Mouse (Mus musculus) liver, embryonic 12.5 days (tissue): ENCODE data around the gene Glyctk. TPM values are rescaled to one million over a fixed set of nuclear protein-coding genes. Genes with fewer than 3 reads are reported as not detected.
A peak's percentile ranks its signal among the peaks of the same experiment; 100 is the strongest.

ENCODE experiments used
- ATAC-seq: fragments of 200-750 bp; cut with Nextera tagmentation; 2 replicates; pipeline ENCODE4 v1.8.0; 2017; ENCODE audit warnings: moderate number of reproducible peaks, mild to moderate bottlenecking, moderate library complexity
- H3K27ac ChIP-seq: fragments of 300-500 bp; sonication (generic); 2 replicates; pipeline ENCODE4 v1.5.1; 2016; ENCODE audit warnings: mild to moderate bottlenecking
- H3K27me3 ChIP-seq: fragments of 300-500 bp; sonication (generic); replicated peaks from 2 replicates; pipeline ENCODE4 v1.6.1; 2016; ENCODE audit warnings: mild to moderate bottlenecking, moderate library complexity
- H3K36me3 ChIP-seq: fragments of 300-500 bp; sonication (generic); 2 replicates; pipeline ENCODE4 v1.6.1; 2016; ENCODE audit warnings: mild to moderate bottlenecking, moderate library complexity
- H3K4me1 ChIP-seq: fragments of 300-500 bp; sonication (generic); 2 replicates; pipeline ENCODE4 v1.6.1; 2016
- H3K4me2 ChIP-seq: fragments of 300-500 bp; sonication (generic); 2 replicates; pipeline ENCODE4 v1.6.1; 2016; ENCODE audit warnings: mild to moderate bottlenecking, moderate library complexity
- H3K4me3 ChIP-seq: fragments of 300-500 bp; sonication (generic); 2 replicates; pipeline ENCODE4 v1.5.1; 2016; ENCODE audit warnings: mild to moderate bottlenecking, moderate library complexity
- H3K9ac ChIP-seq: fragments of 300-500 bp; sonication (generic); 2 replicates; pipeline ENCODE4 v1.6.1; 2016; ENCODE audit warnings: mild to moderate bottlenecking, moderate library complexity
- H3K9me3 ChIP-seq: fragments of 300-500 bp; sonication (generic); replicated peaks from 2 replicates; pipeline ENCODE4 v1.6.1; 2016; ENCODE audit warnings: mild to moderate bottlenecking, moderate library complexity
- WGBS: fragments of 180-500 bp; shearing (Covaris S2); methylation state at CpG from one replicate; pipeline ENCODE4 v1.1.7; 2016; ENCODE audit not compliant: insufficient replicate concordance; 5-methylcytosine and 5-hydroxymethylcytosine counted together
- polyA plus RNA-seq: library from polyadenylated mRNA; unstranded; fragments of >200 nt; fragmentation: Nextera tagmentation; extraction: Ambion mirVana; gene quantifications from 2 replicates; pipeline ENCODE4 v1.2.1, GENCODE M21; 2016

Gene Glyctk
- polyA plus RNA-seq, 1 experiment from 2014 or later = 15.7 TPM

- no peak overlapping the region for H3K4me3 ChIP-seq
- H3K4me1 ChIP-seq = peaks cover 12% of the 10 kb centered on the region
- H3K9me3 ChIP-seq = no peaks in the 10 kb centered on the region
- no peak overlapping the region for H3K27ac ChIP-seq
- 0 out of 2 replicates have a peak, but pooled peaks cover 3% of the 10 kb centered on the region for H3K27me3 ChIP-seq
- no peaks in the 10 kb centered on the region for H3K36me3 ChIP-seq
- H3K9ac ChIP-seq = no peak overlapping the region
- no peak for ATAC-seq
- H3K4me2 ChIP-seq = peak overlapping the region; percentile 74
- WGBS = 81% methylated on average over 9 of the region's 9 CpGs
Observed at GRCm38 (mm10) chr9:106159237-106159636, 1.3 kb upstream of the Glyctk start.

GRCm38 (mm10) chr9:106157623-106157925, 364 bp downstream of the Glyctk start:
- Histone ChIP-seq H3K4me1 (peaks cover 12% of the 10 kb centered on the region), H3K27me3 (peaks cover 2% of the 10 kb centered on the region; the same call in 1 of the 2 replicates), H3K4me3 (peak overlapping the region; percentile 32), H3K4me2 (peak overlapping the region; percentile 46), H3K36me3 (no peaks in the 10 kb centered on the region), H3K27ac (peak overlapping the region; percentile 59; the same call in 1 of the 2 replicates), H3K9me3 (no peaks in the 10 kb centered on the region), H3K9ac (0 out of 2 replicates have a peak overlapping the region, but pooled peaks have one; percentile 42)
- ATAC-seq = peak; percentile 23; the same call in 1 of the 2 replicates
- 76% methylated on average over 10 of the region's 10 CpGs for WGBS

- 75% methylated on average over 21 of the region's 21 CpGs for WGBS
- Histone ChIP-seq H3K36me3 (no peaks in the 10 kb centered on the region), H3K4me2 (peak overlapping the region; percentile 46), H3K4me1 (peaks cover 12% of the 10 kb centered on the region), H3K4me3 (peak overlapping the region; percentile 32), H3K9ac (0 out of 2 replicates have a peak overlapping the region, but pooled peaks have one; percentile 42), H3K27me3 (peaks cover 4% of the 10 kb centered on the region), H3K27ac (peak overlapping the region; percentile 59; the same call in 1 of the 2 replicates), H3K9me3 (no peaks in the 10 kb centered on the region)
- no peak; the same call in 1 of the 2 replicates for ATAC-seq
Observed at GRCm38 (mm10) chr9:106156921-106157622, 866 bp downstream of the Glyctk start.

GRCm38 (mm10) chr9:106156419-106156818, 1.5 kb downstream of the Glyctk start:
- peaks cover 12% of the 10 kb centered on the region for H3K4me1 ChIP-seq
- ATAC-seq = no peak
- WGBS = 70% methylated on average over 5 of the region's 5 CpGs
- no peaks in the 10 kb centered on the region for H3K9me3 ChIP-seq
- H3K4me2 ChIP-seq = peak overlapping the region; percentile 27
- peaks cover 10% of the 10 kb centered on the region for H3K27me3 ChIP-seq
- H3K36me3 ChIP-seq = no peaks in the 10 kb centered on the region
- no peak overlapping the region for H3K27ac ChIP-seq
- H3K9ac ChIP-seq = no peak overlapping the region
- H3K4me3 ChIP-seq = no peak overlapping the region

- ATAC-seq = no peak
- H3K9ac ChIP-seq = no peak overlapping the region
- H3K4me2 ChIP-seq = no peak overlapping the region
- H3K4me3 ChIP-seq = no peak overlapping the region
- 0 out of 2 replicates have a peak, but pooled peaks cover 6% of the 10 kb centered on the region for H3K4me1 ChIP-seq
- H3K27ac ChIP-seq = no peak overlapping the region
- H3K36me3 ChIP-seq = no peaks in the 10 kb centered on the region
- WGBS = 75% methylated on average over 9 of the region's 9 CpGs
- H3K27me3 ChIP-seq = peaks cover 33% of the 10 kb centered on the region
- H3K9me3 ChIP-seq = no peaks in the 10 kb centered on the region
Observed at GRCm38 (mm10) chr9:106154106-106154505, 3.8 kb downstream of the Glyctk start.

GRCm38 (mm10) chr9:106149399-106149754, 8.6 kb downstream of the Glyctk start:
- ATAC-seq = no peak
- no peaks in the 10 kb centered on the region for H3K9me3 ChIP-seq
- H3K4me2 ChIP-seq = peak overlapping the region; percentile 44; the same call in 1 of the 2 replicates
- H3K27me3 ChIP-seq = peaks cover 70% of the 10 kb centered on the region
- no peak overlapping the region for H3K9ac ChIP-seq
- 17% methylated on average over 10 of the region's 10 CpGs for WGBS
- H3K4me3 ChIP-seq = no peak overlapping the region
- H3K4me1 ChIP-seq = peaks cover 7% of the 10 kb centered on the region; the same call in 1 of the 2 replicates
- H3K36me3 ChIP-seq = no peaks in the 10 kb centered on the region
- H3K27ac ChIP-seq = no peak overlapping the region

- 0 out of 2 replicates have a peak, but pooled peaks have one; percentile 16 for ATAC-seq
- Histone ChIP-seq H3K27me3 (peaks cover 70% of the 10 kb centered on the region), H3K9ac (no peak overlapping the region), H3K36me3 (no peaks in the 10 kb centered on the region), H3K9me3 (no peaks in the 10 kb centered on the region), H3K4me3 (peak overlapping the region; percentile 22), H3K4me2 (peak overlapping the region; percentile 44), H3K27ac (no peak overlapping the region), H3K4me1 (peaks cover 7% of the 10 kb centered on the region; the same call in 1 of the 2 replicates)
- 4% methylated on average over 36 of the region's 36 CpGs for WGBS
Observed at GRCm38 (mm10) chr9:106148541-106149398, 9.2 kb downstream of the Glyctk start.

- no peaks in the 10 kb centered on the region for H3K9me3 ChIP-seq
- WGBS = 6% methylated on average over 10 of the region's 10 CpGs
- H3K36me3 ChIP-seq = no peaks in the 10 kb centered on the region
- no peak overlapping the region for H3K27ac ChIP-seq
- H3K4me3 ChIP-seq = no peak overlapping the region
- peak overlapping the region; percentile 44 for H3K4me2 ChIP-seq
- peaks cover 7% of the 10 kb centered on the region; the same call in 1 of the 2 replicates for H3K4me1 ChIP-seq
- ATAC-seq = no peak
- H3K9ac ChIP-seq = no peak overlapping the region
- peaks cover 70% of the 10 kb centered on the region for H3K27me3 ChIP-seq
Observed at GRCm38 (mm10) chr9:106147851-106148431, 10.0 kb downstream of the Glyctk start.

- Histone ChIP-seq H3K4me3 (no peak overlapping the region), H3K36me3 (no peaks in the 10 kb centered on the region), H3K4me2 (no peak overlapping the region), H3K9ac (no peak overlapping the region), H3K27me3 (peaks cover 68% of the 10 kb centered on the region), H3K9me3 (no peaks in the 10 kb centered on the region), H3K27ac (no peak overlapping the region), H3K4me1 (peaks cover 7% of the 10 kb centered on the region; the same call in 1 of the 2 replicates)
- 19% methylated on average over 5 of the region's 5 CpGs for WGBS
- ATAC-seq = no peak
Observed at GRCm38 (mm10) chr9:106147281-106147680, 10.7 kb downstream of the Glyctk start.

- Histone ChIP-seq H3K9ac (no peak overlapping the region), H3K4me2 (no peak overlapping the region), H3K27me3 (peaks cover 51% of the 10 kb centered on the region), H3K4me1 (peaks cover 7% of the 10 kb centered on the region; the same call in 1 of the 2 replicates), H3K27ac (no peak overlapping the region), H3K36me3 (no peaks in the 10 kb centered on the region), H3K9me3 (no peaks in the 10 kb centered on the region), H3K4me3 (no peak overlapping the region)
- ATAC-seq = no peak
- 64% methylated on average over 2 of the region's 2 CpGs for WGBS
Observed at GRCm38 (mm10) chr9:106145582-106145981, 12.4 kb downstream of the Glyctk start.

- Histone ChIP-seq H3K9ac (no peak overlapping the region), H3K4me3 (no peak overlapping the region), H3K27ac (no peak overlapping the region), H3K4me2 (no peak overlapping the region), H3K36me3 (no peaks in the 10 kb centered on the region), H3K4me1 (peaks cover 7% of the 10 kb centered on the region; the same call in 1 of the 2 replicates), H3K9me3 (no peaks in the 10 kb centered on the region), H3K27me3 (peaks cover 37% of the 10 kb centered on the region)
- 69% methylated on average over 7 of the region's 7 CpGs for WGBS
- ATAC-seq = no peak
Observed at GRCm38 (mm10) chr9:106144176-106144575, 13.8 kb downstream of the Glyctk start.
